Mouse (Mus musculus): ENCODE measurements at regions not wholly inside any gene's neighbourhood (a gene's known extent, or its start where the extent isn't known, plus 50 kb on each side); places are given as distances from the start of the nearest gene placed in this dataset.
A peak's percentile ranks its signal among the peaks of the same experiment; 100 is the strongest.

DNA sequence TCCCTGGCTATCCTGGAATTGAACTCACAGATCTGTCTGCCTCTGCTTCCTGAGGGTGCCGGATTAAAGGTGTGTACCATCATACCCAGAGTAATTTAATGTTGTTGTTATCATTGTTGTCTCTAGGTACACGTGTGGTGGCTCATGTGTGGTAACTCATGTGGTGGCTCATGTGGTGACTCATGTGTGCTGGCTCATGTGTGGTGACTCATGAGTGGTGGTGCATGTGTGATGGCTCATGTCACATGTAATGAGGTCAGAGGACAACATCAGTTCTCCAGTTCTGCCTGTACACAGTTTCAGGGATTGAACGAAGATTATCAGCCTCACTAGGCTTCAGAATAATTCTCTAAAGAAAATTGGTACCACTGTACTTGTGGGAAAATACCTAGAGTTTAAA lies 80.2 kb downstream of the Zfp36l2 start:
- DNase-seq (no peak), ATAC-seq (no peak)
- TF ChIP-seq CTCF (IDR thresholded peaks at IDR 0.05; ENCODE audit: low read depth): no peak
- H3K27ac ChIP-seq (ENCODE audit: low read depth, low read length): no peak overlapping the region
- WGBS: 81% methylated on average over 3 of the region's 3 CpGs
- no peaks in the 10 kb centered on the region for H3K36me3 ChIP-seq (ENCODE audit: insufficient read depth)
- no peaks in the 10 kb centered on the region for H3K9me3 ChIP-seq (ENCODE audit: low read length)
- H3K4me3 ChIP-seq (ENCODE audit: low read depth, low read length): no peak overlapping the region
- no peaks in the 10 kb centered on the region for H3K27me3 ChIP-seq (ENCODE audit: insufficient read depth, low read length)
- H3K4me2 ChIP-seq (ENCODE audit: low read depth): no peak overlapping the region
- H3K9ac ChIP-seq: no peak overlapping the region
- no peaks in the 10 kb centered on the region for H3K4me1 ChIP-seq (ENCODE audit: insufficient read depth)

- H3K9ac ChIP-seq: no peak overlapping the region
- no peaks in the 10 kb centered on the region for H3K27me3 ChIP-seq (ENCODE audit: insufficient read depth, low read length)
- H3K4me1 ChIP-seq (ENCODE audit: insufficient read depth): no peaks in the 10 kb centered on the region
- H3K36me3 ChIP-seq (ENCODE audit: insufficient read depth): no peaks in the 10 kb centered on the region
- ATAC-seq (no peak), DNase-seq (no peak)
- H3K27ac ChIP-seq (ENCODE audit: low read depth, low read length): no peak overlapping the region
- no peaks in the 10 kb centered on the region for H3K9me3 ChIP-seq (ENCODE audit: low read length)
- no peak overlapping the region for H3K4me2 ChIP-seq (ENCODE audit: low read depth)
- H3K4me3 ChIP-seq (ENCODE audit: low read depth, low read length): no peak overlapping the region
- WGBS: 85% methylated on average over 7 of the region's 7 CpGs
- no peak for TF ChIP-seq CTCF (IDR thresholded peaks at IDR 0.05; ENCODE audit: low read depth)
Observed at GRCm38 (mm10) chr17:84104242-84104641, 83.5 kb downstream of the Zfp36l2 start.

DNA sequence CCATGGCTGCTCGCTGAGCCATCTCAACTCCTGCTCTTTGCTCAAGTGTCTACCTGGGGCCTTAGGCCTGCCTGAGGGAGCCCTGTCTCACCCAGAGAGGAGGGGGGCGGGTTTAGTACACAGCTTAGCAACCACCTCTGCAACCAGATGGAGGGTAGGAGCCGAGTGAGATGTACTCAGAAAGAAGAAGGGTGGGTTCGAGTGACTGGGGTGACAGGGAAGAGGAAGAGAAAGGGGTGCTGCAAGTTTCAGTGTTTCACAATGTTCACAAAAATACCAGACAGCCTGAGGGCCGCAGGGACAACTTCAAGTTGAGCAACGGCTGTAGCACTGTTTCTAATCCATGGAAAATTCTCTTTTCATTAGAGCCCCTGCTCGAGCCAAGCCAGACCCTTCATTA lies 84.4 kb downstream of the Zfp36l2 start:
- H3K4me2 ChIP-seq (ENCODE audit: low read depth): no peak overlapping the region
- H3K9ac ChIP-seq: no peak overlapping the region
- no peak for ATAC-seq
- H3K9me3 ChIP-seq (ENCODE audit: low read length): no peaks in the 10 kb centered on the region
- H3K4me3 ChIP-seq (ENCODE audit: low read depth, low read length): no peak overlapping the region
- 75% methylated on average over 7 of the region's 7 CpGs for WGBS
- no peaks in the 10 kb centered on the region for H3K36me3 ChIP-seq (ENCODE audit: insufficient read depth)
- TF ChIP-seq CTCF (IDR thresholded peaks at IDR 0.05; ENCODE audit: low read depth): no peak
- no peak for DNase-seq
- no peaks in the 10 kb centered on the region for H3K27me3 ChIP-seq (ENCODE audit: insufficient read depth, low read length)
- no peaks in the 10 kb centered on the region for H3K4me1 ChIP-seq (ENCODE audit: insufficient read depth)
- no peak overlapping the region for H3K27ac ChIP-seq (ENCODE audit: low read depth, low read length)

DNA sequence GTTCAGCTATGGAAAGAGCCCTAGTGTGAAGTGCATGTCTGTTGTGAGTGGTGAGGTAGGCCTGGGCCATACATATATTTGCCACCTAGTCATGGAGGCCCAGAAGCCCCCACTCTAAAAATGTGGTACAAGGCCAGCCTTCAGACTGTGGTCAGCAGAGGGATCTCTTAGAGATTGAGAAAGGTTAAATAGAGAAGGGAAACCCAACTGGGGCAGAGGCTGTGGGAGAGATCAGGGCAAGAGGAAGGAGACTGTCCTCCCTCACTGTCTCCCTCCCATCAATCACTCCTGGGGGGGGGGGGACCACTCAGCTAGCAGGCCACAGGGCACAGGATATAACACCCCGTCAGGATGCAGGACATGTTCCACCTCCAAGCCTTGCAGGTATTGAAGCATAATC lies 86.1 kb downstream of the Zfp36l2 start:
- Histone ChIP-seq H3K4me3 (ENCODE audit: low read depth, low read length) (no peak overlapping the region), H3K36me3 (ENCODE audit: insufficient read depth) (no peaks in the 10 kb centered on the region), H3K4me2 (ENCODE audit: low read depth) (no peak overlapping the region), H3K9ac (no peak overlapping the region), H3K27ac (ENCODE audit: low read depth, low read length) (no peak overlapping the region), H3K9me3 (ENCODE audit: low read length) (no peaks in the 10 kb centered on the region), H3K4me1 (ENCODE audit: insufficient read depth) (peaks cover 4% of the 10 kb centered on the region), H3K27me3 (ENCODE audit: insufficient read depth, low read length) (no peaks in the 10 kb centered on the region)
- DNase-seq (no peak), ATAC-seq (no peak)
- no peak for TF ChIP-seq CTCF (IDR thresholded peaks at IDR 0.05; ENCODE audit: low read depth)
- 93% methylated on average over 1 of the region's 1 CpGs for WGBS

DNA sequence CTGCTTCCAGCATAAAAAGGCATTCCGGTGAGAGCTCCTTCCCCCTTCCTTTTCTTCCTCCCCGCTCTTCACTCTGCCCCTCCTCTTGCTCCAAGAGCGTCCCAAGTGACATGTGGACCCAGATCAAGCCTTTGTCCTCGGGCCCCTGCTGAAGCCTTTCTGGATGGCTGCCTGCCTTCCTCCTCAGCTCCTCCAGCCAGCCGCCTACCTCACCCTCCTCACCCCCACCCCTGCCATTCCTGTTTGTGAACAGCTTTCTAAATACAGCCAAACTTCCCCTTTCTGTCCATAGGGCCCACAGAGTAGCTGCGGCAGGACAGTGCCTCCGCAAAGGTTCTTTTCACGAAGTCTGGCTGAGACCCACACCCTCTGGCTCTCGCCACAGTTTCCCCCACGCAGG lies 87.2 kb downstream of the Zfp36l2 start:
- H3K4me2 ChIP-seq (ENCODE audit: low read depth): no peak overlapping the region
- no peak for TF ChIP-seq CTCF (IDR thresholded peaks at IDR 0.05; ENCODE audit: low read depth)
- no peaks in the 10 kb centered on the region for H3K27me3 ChIP-seq (ENCODE audit: insufficient read depth, low read length)
- no peak for DNase-seq
- no peak overlapping the region for H3K9ac ChIP-seq
- 28% methylated on average over 10 of the region's 10 CpGs for WGBS
- peaks cover 12% of the 10 kb centered on the region for H3K4me1 ChIP-seq (ENCODE audit: insufficient read depth)
- H3K36me3 ChIP-seq (ENCODE audit: insufficient read depth): no peaks in the 10 kb centered on the region
- H3K4me3 ChIP-seq (ENCODE audit: low read depth, low read length): no peak overlapping the region
- 0 out of 2 replicates have a peak overlapping the region, but pooled peaks have one; percentile 21 for H3K27ac ChIP-seq (ENCODE audit: low read depth, low read length)
- ATAC-seq: no peak
- no peaks in the 10 kb centered on the region for H3K9me3 ChIP-seq (ENCODE audit: low read length)

GRCm38 (mm10) chr17:84099737-84100136 lies 88.0 kb downstream of the Zfp36l2 start:
- H3K9ac ChIP-seq: no peak overlapping the region
- 90% methylated on average over 9 of the region's 9 CpGs for WGBS
- no peak overlapping the region for H3K27ac ChIP-seq (ENCODE audit: low read depth, low read length)
- H3K4me3 ChIP-seq (ENCODE audit: low read depth, low read length): no peak overlapping the region
- peaks cover 12% of the 10 kb centered on the region for H3K4me1 ChIP-seq (ENCODE audit: insufficient read depth)
- H3K9me3 ChIP-seq (ENCODE audit: low read length): no peaks in the 10 kb centered on the region
- H3K36me3 ChIP-seq (ENCODE audit: insufficient read depth): no peaks in the 10 kb centered on the region
- DNase-seq (no peak), ATAC-seq (no peak)
- no peak overlapping the region for H3K4me2 ChIP-seq (ENCODE audit: low read depth)
- no peak for TF ChIP-seq CTCF (IDR thresholded peaks at IDR 0.05; ENCODE audit: low read depth)
- H3K27me3 ChIP-seq (ENCODE audit: insufficient read depth, low read length): no peaks in the 10 kb centered on the region

GRCm38 (mm10) chr17:84097871-84098430 lies 89.8 kb downstream of the Zfp36l2 start:
- Histone ChIP-seq H3K36me3 (ENCODE audit: insufficient read depth) (no peaks in the 10 kb centered on the region), H3K4me2 (ENCODE audit: low read depth) (no peak overlapping the region), H3K27ac (ENCODE audit: low read depth, low read length) (no peak overlapping the region), H3K9ac (no peak overlapping the region), H3K27me3 (ENCODE audit: insufficient read depth, low read length) (no peaks in the 10 kb centered on the region), H3K4me3 (ENCODE audit: low read depth, low read length) (no peak overlapping the region), H3K4me1 (ENCODE audit: insufficient read depth) (peaks cover 12% of the 10 kb centered on the region), H3K9me3 (ENCODE audit: low read length) (no peaks in the 10 kb centered on the region)
- no peak for TF ChIP-seq CTCF (IDR thresholded peaks at IDR 0.05; ENCODE audit: low read depth)
- DNase-seq: no peak
- ATAC-seq: no peak
- 86% methylated on average over 6 of the region's 6 CpGs for WGBS

Data from forebrain, postnatal 0 days (tissue).